Mouse (Mus musculus) mesoderm, embryonic 11.5 days (tissue): ENCODE results near the gene Iqub.

Experiments used
- DNase-seq: peaks from one replicate; pipeline ENCODE4 v3.0.0-alpha.2; 2012; ENCODE audit warnings: low read depth, low spot score

Iqub gene

GRCm38 (mm10) chr6:24470571-24471132 is 44.2 kb downstream of the Iqub start:
- peak; percentile 32 for DNase-seq

- no peak for DNase-seq
Measured at GRCm38 (mm10) chr6:24470135-24470534, 44.7 kb downstream of the Iqub start.

DNA sequence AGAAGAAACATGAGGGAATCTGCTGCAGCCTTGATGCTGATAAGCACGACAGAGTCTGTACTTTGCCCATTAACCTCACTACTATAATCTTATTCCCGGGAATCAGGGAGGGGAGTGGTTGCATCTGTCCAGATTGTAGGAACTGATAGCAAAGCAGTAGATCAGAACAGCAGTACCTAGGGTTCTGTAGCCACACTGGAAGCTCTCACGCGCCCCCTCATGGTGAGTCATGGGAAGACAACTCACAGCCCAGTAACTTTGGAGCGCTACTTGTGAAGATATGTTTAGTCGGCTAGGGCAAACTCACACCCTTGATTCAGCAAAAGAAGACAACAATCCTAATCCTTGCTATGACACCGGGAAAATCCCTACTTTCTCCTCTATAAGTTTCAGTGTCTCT is 58.8 kb downstream of the Iqub start:
- peak; percentile 29 for DNase-seq

DNA sequence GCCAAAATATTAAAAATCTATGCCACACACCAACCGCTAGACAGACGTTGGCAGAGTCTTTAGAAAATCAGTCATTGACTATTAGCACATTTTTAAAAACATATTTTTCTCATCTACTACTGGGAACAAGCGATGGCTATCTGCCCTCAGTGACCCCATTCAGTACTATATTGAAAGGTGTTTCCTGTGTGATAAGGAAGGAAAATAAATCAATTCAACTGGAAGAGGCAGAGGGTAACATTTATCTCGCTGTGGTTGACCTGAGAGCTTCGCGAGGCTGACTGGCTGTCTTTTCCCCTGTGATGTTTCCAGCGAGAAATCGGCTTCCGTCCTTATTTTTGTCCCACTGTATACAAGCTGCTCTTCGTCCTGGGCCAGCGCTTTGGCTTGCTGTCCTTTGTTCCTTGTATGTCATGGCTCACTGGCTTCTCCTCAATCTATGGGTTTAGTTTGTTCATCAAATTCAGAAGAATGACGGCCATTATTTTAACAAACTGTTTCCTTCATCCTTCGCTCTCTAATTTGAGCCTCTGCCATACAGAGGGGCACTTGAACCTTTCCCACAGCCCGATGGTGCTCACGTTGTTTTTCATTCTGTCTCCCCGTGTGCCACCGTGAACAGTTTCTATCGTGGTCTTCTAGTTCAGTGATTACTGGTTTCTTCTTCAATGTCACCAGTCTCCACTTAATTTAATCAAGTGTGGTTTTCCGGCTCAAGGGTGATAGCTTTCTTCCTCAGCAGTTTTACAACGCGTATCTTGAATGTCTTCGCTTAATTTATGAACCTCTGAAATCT is 63.6 kb downstream of the Iqub start:
- no peak for DNase-seq

- no peak for DNase-seq
Measured at GRCm38 (mm10) chr6:24450241-24450640, 64.6 kb downstream of the Iqub start.

GRCm38 (mm10) chr6:24416056-24416455 is 98.8 kb downstream of the Iqub start:
- no peak for DNase-seq

DNA sequence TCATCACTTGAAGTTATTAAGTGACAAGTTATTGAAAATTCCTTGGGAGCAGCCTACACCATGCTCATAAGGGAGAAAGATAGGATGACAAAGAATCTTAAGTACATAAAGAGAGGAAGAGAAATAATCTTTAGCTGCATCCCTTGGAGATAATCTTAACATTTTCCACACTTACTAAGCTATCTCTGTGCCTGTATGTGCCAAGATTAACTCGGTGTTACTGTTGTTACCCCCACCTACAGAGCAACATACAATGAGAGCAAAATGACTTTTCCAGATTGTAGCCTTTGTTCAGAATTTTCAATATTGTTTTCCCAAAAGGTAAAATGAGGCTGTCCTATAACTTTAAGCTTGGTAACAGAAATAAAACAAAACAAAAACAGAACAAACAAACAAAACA is 99.4 kb downstream of the Iqub start:
- DNase-seq = no peak

- no peak for DNase-seq
Measured at GRCm38 (mm10) chr6:24408573-24409427, 106.1 kb downstream of the Iqub start.

GRCm38 (mm10) chr6:24407743-24408142 is 107.1 kb downstream of the Iqub start:
- DNase-seq = no peak

- no peak for DNase-seq
Measured at GRCm38 (mm10) chr6:24397237-24397647, 117.6 kb downstream of the Iqub start.
